ENCODE assay signal across 27 mouse cellular contexts in genomic region chr2:104603431-104603830, GRCm38 (mm10). TPM values are rescaled to one million over a fixed set of nuclear protein-coding genes. Genes with fewer than 3 reads are reported as not detected.
DNase-seq lines count a peak whose midpoint lies in the region; ATAC-seq and TF ChIP-seq lines count a peak whose summit lies in the region.
"Had no signal": no experiment of that assay in that cellular context is flagged by ENCODE, and none has a peak within 500 bp of the region (broad histone marks: within the 10 kb centered on the region; RNA-seq: fewer than 3 reads in every experiment).

No protein-coding gene starts in this region.

- no peak for ATAC-seq in liver, embryonic 12.5 days
- peak; percentile 47; the same call in 1 of the 2 replicates for ATAC-seq in lung, postnatal 0 days
- no peak for ATAC-seq in heart, embryonic 12.5 days (ENCODE audit: insufficient number of reproducible peaks, low FRiP score)
- ATAC-seq: activated CD4-positive, CD25-positive, alpha-beta regulatory T cell, adult 4 months; CD4-positive, CD25-positive, alpha-beta regulatory T cell, adult 4 months; forebrain, embryonic 13.5 days; forebrain, embryonic 15.5 days; forebrain, postnatal 0 days had no signal

- peak; percentile 90 for DNase-seq in liver, adult 2 months (ENCODE audit: extremely low read depth, low read depth, low spot score)
- DNase-seq in lung, postnatal 0 days (ENCODE audit: low spot score) = no peak
- DNase-seq in lung, postnatal 10 days = no peak
- peak; percentile 60 for DNase-seq in Muller cell, postnatal 12 days (ENCODE audit: inconsistent ontology term)
- peak; percentile 58 for DNase-seq in adipocyte (ENCODE audit: low spot score)
- no peak for DNase-seq in adrenal gland, adult (ENCODE audit: inconsistent age in 2 of 2, low spot score in 1 of 2)
- DNase-seq: adrenal gland, adult 8-10 months; adrenal gland, postnatal 14 days; adrenal gland, postnatal 36 days; B cell, adult 2 months; cerebellum, adult 11-12 months; cerebellum, adult 2 months; cerebellum, adult 9-10 months; cerebellum, postnatal 10 days; cerebellum, postnatal 25 days; forebrain, postnatal 0 days had no signal

- no peak overlapping the region for H3K9ac ChIP-seq in liver, adult 2 months (ENCODE audit: low read depth, low read length)
- H3K9ac ChIP-seq in liver, embryonic 12.5 days = no peak overlapping the region
- no peak overlapping the region for H3K9ac ChIP-seq in lung, postnatal 0 days (replicated peaks; ENCODE audit: low read depth)
- H3K9ac ChIP-seq in heart, embryonic 12.5 days = no peak overlapping the region
- H3K9ac ChIP-seq: embryonic facial prominence, embryonic 12.5 days; forebrain, embryonic 13.5 days; forebrain, embryonic 15.5 days; forebrain, postnatal 0 days had no signal

- H3K36me3 ChIP-seq in liver, adult 2 months (ENCODE audit: control insufficient read depth, insufficient read depth, low read length) = no peaks in the 10 kb centered on the region
- H3K36me3 ChIP-seq in liver, embryonic 12.5 days = peaks cover 20% of the 10 kb centered on the region
- no peaks in the 10 kb centered on the region for H3K36me3 ChIP-seq in lung, postnatal 0 days (ENCODE audit: insufficient read depth, low read length)
- H3K36me3 ChIP-seq in heart, embryonic 12.5 days = peaks cover 11% of the 10 kb centered on the region

- no peak overlapping the region for H3K4me2 ChIP-seq in liver, embryonic 12.5 days
- H3K4me2 ChIP-seq in lung, postnatal 0 days (replicated peaks; ENCODE audit: low read depth, low read length) = no peak overlapping the region
- H3K4me2 ChIP-seq in heart, embryonic 12.5 days = no peak overlapping the region
- H3K4me2 ChIP-seq: embryonic facial prominence, embryonic 12.5 days; forebrain, embryonic 13.5 days; forebrain, embryonic 15.5 days had no signal

- H3K79me2 ChIP-seq in liver, adult 2 months (ENCODE audit: control insufficient read depth, insufficient read depth, low read length) = peaks cover 6% of the 10 kb centered on the region; the same call in 1 of the 2 replicates

- peaks cover 16% of the 10 kb centered on the region for H3K4me1 ChIP-seq in liver, adult 2 months (ENCODE audit: control insufficient read depth, insufficient read depth, low read length)
- peaks cover 10% of the 10 kb centered on the region; the same call in 1 of the 2 replicates for H3K4me1 ChIP-seq in liver, embryonic 12.5 days
- no peaks in the 10 kb centered on the region for H3K4me1 ChIP-seq in lung, postnatal 0 days (ENCODE audit: insufficient read depth, low read depth, low read length)
- H3K4me1 ChIP-seq in heart, embryonic 12.5 days (replicated peaks) = peaks cover 3% of the 10 kb centered on the region; the same call in 1 of the 2 replicates
- H3K4me1 ChIP-seq: embryonic facial prominence, embryonic 10.5 days; embryonic facial prominence, embryonic 12.5 days; forebrain, embryonic 13.5 days; forebrain, embryonic 15.5 days had no signal

- 16% methylated on average over 1 of the region's 1 CpGs for WGBS in liver, adult 2 months
- WGBS in liver, embryonic 12.5 days (ENCODE audit: insufficient replicate concordance) = 71% methylated on average over 1 of the region's 1 CpGs
- WGBS in lung, postnatal 0 days = 6% methylated on average over 1 of the region's 1 CpGs
- 63% methylated on average over 1 of the region's 1 CpGs for WGBS in heart, embryonic 12.5 days

- H3K27ac ChIP-seq in liver, adult 2 months (replicated peaks; ENCODE audit: insufficient read depth, low read depth, low read length) = 0 out of 2 replicates have a peak overlapping the region, but pooled peaks have one; percentile 58
- no peak overlapping the region for H3K27ac ChIP-seq in liver, embryonic 12.5 days
- no peak overlapping the region for H3K27ac ChIP-seq in lung, postnatal 0 days (ENCODE audit: low read length)
- no peak overlapping the region for H3K27ac ChIP-seq in heart, embryonic 12.5 days (ENCODE audit: poor library complexity, severe bottlenecking)
- H3K27ac ChIP-seq: embryonic facial prominence, embryonic 10.5 days; embryonic facial prominence, embryonic 12.5 days; forebrain, embryonic 13.5 days; forebrain, embryonic 15.5 days had no signal

- H3K27me3 ChIP-seq in liver, adult 2 months (ENCODE audit: control insufficient read depth, insufficient read depth, low read length) = no peaks in the 10 kb centered on the region
- H3K27me3 ChIP-seq in liver, embryonic 12.5 days (replicated peaks) = no peaks in the 10 kb centered on the region
- H3K27me3 ChIP-seq in lung, postnatal 0 days (replicated peaks; ENCODE audit: insufficient read depth, low read length) = no peaks in the 10 kb centered on the region
- H3K27me3 ChIP-seq in heart, embryonic 12.5 days (replicated peaks) = no peaks in the 10 kb centered on the region
- H3K27me3 ChIP-seq: CH12.LX; embryonic facial prominence, embryonic 12.5 days; forebrain, embryonic 13.5 days; forebrain, embryonic 15.5 days; Patski had no signal

- no peaks in the 10 kb centered on the region for H3K9me3 ChIP-seq in liver, embryonic 12.5 days (replicated peaks)
- no peaks in the 10 kb centered on the region for H3K9me3 ChIP-seq in lung, postnatal 0 days (ENCODE audit: low read length)
- H3K9me3 ChIP-seq in heart, embryonic 12.5 days (replicated peaks) = no peaks in the 10 kb centered on the region
- H3K9me3 ChIP-seq: embryonic facial prominence, embryonic 10.5 days; embryonic facial prominence, embryonic 12.5 days; forebrain, embryonic 13.5 days; forebrain, embryonic 15.5 days; G1E had no signal

- no peak overlapping the region for H3K4me3 ChIP-seq in liver, adult 2 months (ENCODE audit: insufficient read depth, low read depth, low read length)
- no peak overlapping the region for H3K4me3 ChIP-seq in liver, embryonic 12.5 days
- H3K4me3 ChIP-seq in lung, postnatal 0 days (ENCODE audit: low read depth, low read length) = no peak overlapping the region
- no peak overlapping the region for H3K4me3 ChIP-seq in heart, embryonic 12.5 days
- H3K4me3 ChIP-seq: embryonic facial prominence, embryonic 10.5 days; embryonic facial prominence, embryonic 12.5 days; forebrain, embryonic 13.5 days; forebrain, embryonic 15.5 days had no signal

- TF ChIP-seq POLR2A in liver, adult 2 months (IDR thresholded peaks at IDR 0.05; ENCODE audit: extremely low read depth, insufficient read depth, low read length) = no peak

- TF ChIP-seq EP300 in lung, postnatal 0 days (IDR thresholded peaks at IDR 0.05) = no peak

- TF ChIP-seq CTCF in liver, adult 2 months (IDR thresholded peaks at IDR 0.05; ENCODE audit: low read depth, low read length) = no peak
- TF ChIP-seq CTCF in lung, postnatal 0 days (IDR thresholded peaks at IDR 0.05) = no peak

RNA-seq across cellular contexts. Expression of gene Cstf3, which starts 13.1 kb away (rescaled TPM):
- total RNA-seq in liver, adult 2 months (2014; rRNA removed) = 10.5 and 11.8 TPM in 2 replicates
- 5.1 and 5.2 TPM in 2 replicates for polyA plus RNA-seq in liver, adult 2 months (2012; rRNA removed)
- 39.4 and 43.2 TPM in 2 replicates for polyA plus RNA-seq in liver, embryonic 12.5 days (2016; fragmentation: Nextera tagmentation; extraction: Ambion mirVana)
- 31.5 and 33.7 TPM in 2 replicates for polyA plus RNA-seq in lung, postnatal 0 days (2015; fragmentation: Nextera tagmentation; extraction: Ambion mirVana)
- 68.6 and 72.8 TPM in 2 replicates for polyA plus RNA-seq in heart, embryonic 12.5 days (2016; fragmentation: Nextera tagmentation; extraction: Ambion mirVana)

Comparison
In these comparisons a context has a peak if more than half of its experiments do, and no peak if none do; other contexts are left out.
1. DNase-seq: peak in liver, adult 2 months (single experiment), Muller cell, postnatal 12 days (single experiment) and adipocyte (single experiment); none in lung, postnatal 0 days (single experiment), lung, postnatal 10 days (single experiment) and adrenal gland, adult (0 of 2).